Mouse (Mus musculus): ENCODE measurements around the gene Fbxo45. TPM values are rescaled to one million over a fixed set of nuclear protein-coding genes. Genes with fewer than 3 reads are reported as not detected.
A peak's percentile ranks its signal among the peaks of the same experiment; 100 is the strongest.
"Not testable (repeated sequence)": the region's sequence is repeated elsewhere in the genome, so short reads cannot be mapped to it uniquely, and the experiment has no call there.

Fbxo45 gene
- total and polyA plus RNA-seq, 3 experiments = 3.3 to 13.5 (median 10.8) TPM

DNA sequence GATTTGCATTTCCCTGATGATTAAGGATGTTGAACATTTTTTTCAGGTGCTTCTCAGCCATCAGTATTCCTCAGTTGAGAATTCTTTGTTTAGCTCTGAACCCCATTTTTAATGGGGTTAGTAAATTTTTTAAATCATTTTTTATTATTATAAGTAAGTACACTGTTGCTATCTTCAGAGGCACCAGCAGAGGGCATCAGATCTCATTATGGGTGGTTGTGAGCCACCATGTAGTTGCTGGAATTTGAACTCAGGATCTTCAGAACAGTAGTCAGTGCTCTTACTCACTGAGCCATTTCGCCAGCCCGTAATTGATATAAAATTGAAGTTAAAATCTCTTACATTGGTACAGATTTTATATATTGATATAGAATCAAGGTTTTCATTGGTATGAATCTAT lies 17.3 kb upstream of the Fbxo45 start:
- not testable (repeated sequence) for H3K9ac ChIP-seq (ENCODE audit: low read depth, low read length); H3K27ac ChIP-seq; H3K4me3 ChIP-seq; H3K79me2 ChIP-seq (replicated peaks; ENCODE audit: control insufficient read depth, insufficient read depth, low read length); H3K36me3 ChIP-seq (ENCODE audit: control insufficient read depth, insufficient read depth, low read length); DNase-seq; H3K27me3 ChIP-seq (ENCODE audit: control insufficient read depth, insufficient read depth, low read length); H3K4me1 ChIP-seq (ENCODE audit: control insufficient read depth, insufficient read depth, low read length)
- WGBS = 84% methylated on average over 2 of the region's 2 CpGs
- TF ChIP-seq CTCF (IDR thresholded peaks at IDR 0.05) = peak; percentile 76
- intact Hi-C loops (cut with DNase I) = loop anchor here (2.0 kb wide), 1 partner anchor 235 kb away; no protein-coding TSS in a partner anchor

DNA sequence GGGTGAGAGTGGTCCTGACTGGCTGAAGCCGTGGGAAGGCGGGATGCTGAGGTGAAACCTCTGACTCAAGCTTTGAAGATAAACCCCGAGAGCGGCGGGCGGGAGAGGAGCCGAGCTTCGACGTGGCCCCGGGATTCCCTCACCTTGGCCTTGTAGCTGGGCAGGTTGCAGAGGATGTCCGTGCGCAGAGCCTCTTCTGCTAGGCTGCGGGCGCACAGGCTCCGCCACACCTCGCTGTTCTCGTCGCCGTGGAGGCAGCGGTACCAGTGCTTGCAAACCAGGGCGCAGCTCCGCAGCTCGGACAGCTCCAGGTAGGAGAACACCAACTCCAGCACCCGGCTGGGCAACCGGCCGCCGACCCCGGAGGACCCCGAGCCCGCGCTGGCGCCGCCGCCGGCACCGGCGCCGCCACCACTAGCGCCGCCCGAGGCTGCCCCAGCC lies 587 bp downstream of the Fbxo45 start:
- peaks cover 8% of the 10 kb centered on the region for H3K36me3 ChIP-seq (ENCODE audit: control insufficient read depth, insufficient read depth, low read length)
- no peak for TF ChIP-seq CTCF (IDR thresholded peaks at IDR 0.05)
- no peak for TF ChIP-seq POLR2A (IDR thresholded peaks at IDR 0.05; ENCODE audit: insufficient read depth, low read depth, low read length)
- TF ChIP-seq EP300 (IDR thresholded peaks at IDR 0.05; ENCODE audit: insufficient read depth, low read depth, low read length) = no peak
- peaks cover 6% of the 10 kb centered on the region; the same call in 1 of the 2 replicates for H3K79me2 ChIP-seq (replicated peaks; ENCODE audit: control insufficient read depth, insufficient read depth, low read length)
- H3K9ac ChIP-seq (ENCODE audit: low read depth, low read length) = peak overlapping the region; percentile 75
- 4% methylated on average over 41 of the region's 41 CpGs for WGBS
- intact Hi-C loops (cut with DNase I) = loop anchor here (5.0 kb wide), 1 partner anchor 244 kb away; the partner anchor contains the start of gene Senp5
- H3K4me1 ChIP-seq (ENCODE audit: control insufficient read depth, insufficient read depth, low read length) = peaks cover 9% of the 10 kb centered on the region
- H3K27me3 ChIP-seq (ENCODE audit: control insufficient read depth, insufficient read depth, low read length) = no peaks in the 10 kb centered on the region
- H3K27ac ChIP-seq = peak overlapping the region; percentile 91
- no peak for DNase-seq
- H3K4me3 ChIP-seq = peak overlapping the region; percentile 78

DNA sequence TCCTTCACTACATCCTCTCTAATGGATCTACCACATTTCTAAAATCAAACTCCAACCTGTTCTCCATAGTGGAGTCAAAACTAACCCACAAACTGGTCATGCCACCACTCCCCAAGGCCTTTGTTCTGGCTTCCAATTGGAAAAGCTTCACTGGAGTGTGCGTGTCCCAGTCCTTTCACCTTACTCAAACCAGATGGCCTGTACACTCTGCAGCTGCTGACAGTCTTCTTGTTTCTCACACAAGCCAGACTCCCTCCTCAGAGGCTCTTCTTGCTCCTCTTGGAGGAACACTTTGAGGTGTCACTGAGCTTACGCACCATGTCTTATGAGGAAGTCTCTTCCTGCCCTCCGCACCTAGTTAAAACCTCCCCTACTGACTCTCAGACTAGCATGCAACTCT lies 3.1 kb downstream of the Fbxo45 start:
- H3K9ac ChIP-seq (ENCODE audit: low read depth, low read length) = no peak overlapping the region
- no peak for DNase-seq
- WGBS = 87% methylated on average over 3 of the region's 3 CpGs
- no peaks in the 10 kb centered on the region for H3K27me3 ChIP-seq (ENCODE audit: control insufficient read depth, insufficient read depth, low read length)
- H3K4me3 ChIP-seq = no peak overlapping the region
- intact Hi-C loops (cut with DNase I) = no loop called here
- H3K79me2 ChIP-seq (replicated peaks; ENCODE audit: control insufficient read depth, insufficient read depth, low read length) = peaks cover 5% of the 10 kb centered on the region; the same call in 1 of the 2 replicates
- TF ChIP-seq CTCF (IDR thresholded peaks at IDR 0.05) (no peak), EP300 (IDR thresholded peaks at IDR 0.05; ENCODE audit: insufficient read depth, low read depth, low read length) (no peak), POLR2A (IDR thresholded peaks at IDR 0.05; ENCODE audit: insufficient read depth, low read depth, low read length) (no peak)
- peaks cover 8% of the 10 kb centered on the region for H3K36me3 ChIP-seq (ENCODE audit: control insufficient read depth, insufficient read depth, low read length)
- no peak overlapping the region for H3K27ac ChIP-seq
- peaks cover 9% of the 10 kb centered on the region for H3K4me1 ChIP-seq (ENCODE audit: control insufficient read depth, insufficient read depth, low read length)

DNA sequence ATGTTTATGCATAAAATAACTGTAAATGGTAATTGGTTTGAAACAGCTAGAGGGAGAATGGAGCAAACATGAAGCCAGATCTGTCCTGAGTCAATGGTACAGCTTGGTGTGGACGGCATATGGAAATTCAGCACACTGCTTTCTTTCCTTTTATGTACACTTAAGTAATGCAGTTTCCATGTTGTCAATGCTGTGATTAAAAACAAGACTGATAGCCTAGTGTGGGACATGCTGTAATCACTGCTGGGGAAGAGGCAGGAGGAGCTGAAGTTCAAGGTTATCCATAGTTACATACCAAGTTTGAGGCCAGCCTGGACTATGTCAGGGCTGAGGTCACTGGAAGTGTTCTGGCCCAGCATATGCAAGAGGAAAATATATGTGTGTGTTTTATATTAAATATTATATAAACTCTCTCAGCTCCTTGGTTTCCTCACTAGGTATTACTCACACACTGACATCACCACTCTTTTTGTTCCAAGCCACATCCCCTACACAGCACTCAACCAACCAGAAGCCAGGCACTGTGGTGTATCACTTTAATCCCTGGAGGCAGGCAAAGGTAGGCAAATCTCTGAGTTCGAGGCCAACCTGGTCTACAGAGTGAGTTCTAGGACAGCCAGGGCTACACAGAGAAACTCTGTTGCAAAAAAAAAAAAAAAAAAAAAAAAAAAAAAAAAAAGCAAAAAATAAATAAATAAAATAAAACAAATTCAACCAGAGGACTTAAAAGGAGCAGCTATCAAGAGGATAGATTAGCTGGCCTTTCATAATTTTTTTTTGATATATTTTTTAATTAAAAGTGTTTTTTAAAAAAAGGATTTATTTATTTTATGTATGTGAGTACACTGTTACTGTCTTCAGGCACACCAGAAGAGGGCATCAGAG lies 7.3 kb downstream of the Fbxo45 start:
- peaks cover 7% of the 10 kb centered on the region for H3K36me3 ChIP-seq (ENCODE audit: control insufficient read depth, insufficient read depth, low read length)
- no peaks in the 10 kb centered on the region for H3K27me3 ChIP-seq (ENCODE audit: control insufficient read depth, insufficient read depth, low read length)
- no peak for DNase-seq
- no peak overlapping the region for H3K4me3 ChIP-seq
- H3K27ac ChIP-seq = no peak overlapping the region
- peaks cover 2% of the 10 kb centered on the region; the same call in 1 of the 2 replicates for H3K79me2 ChIP-seq (replicated peaks; ENCODE audit: control insufficient read depth, insufficient read depth, low read length)
- H3K4me1 ChIP-seq (ENCODE audit: control insufficient read depth, insufficient read depth, low read length) = peaks cover 1% of the 10 kb centered on the region
- H3K9ac ChIP-seq (ENCODE audit: low read depth, low read length) = no peak overlapping the region
- intact Hi-C loops (cut with DNase I) = loop anchor here (1.0 kb wide), 1 partner anchor 12 kb away; no protein-coding TSS in a partner anchor
- 78% methylated on average over 2 of the region's 2 CpGs for WGBS
- TF ChIP-seq POLR2A (IDR thresholded peaks at IDR 0.05; ENCODE audit: insufficient read depth, low read depth, low read length) = no peak
- TF ChIP-seq EP300 (IDR thresholded peaks at IDR 0.05; ENCODE audit: insufficient read depth, low read depth, low read length) = no peak
- TF ChIP-seq CTCF (IDR thresholded peaks at IDR 0.05) = no peak

DNA sequence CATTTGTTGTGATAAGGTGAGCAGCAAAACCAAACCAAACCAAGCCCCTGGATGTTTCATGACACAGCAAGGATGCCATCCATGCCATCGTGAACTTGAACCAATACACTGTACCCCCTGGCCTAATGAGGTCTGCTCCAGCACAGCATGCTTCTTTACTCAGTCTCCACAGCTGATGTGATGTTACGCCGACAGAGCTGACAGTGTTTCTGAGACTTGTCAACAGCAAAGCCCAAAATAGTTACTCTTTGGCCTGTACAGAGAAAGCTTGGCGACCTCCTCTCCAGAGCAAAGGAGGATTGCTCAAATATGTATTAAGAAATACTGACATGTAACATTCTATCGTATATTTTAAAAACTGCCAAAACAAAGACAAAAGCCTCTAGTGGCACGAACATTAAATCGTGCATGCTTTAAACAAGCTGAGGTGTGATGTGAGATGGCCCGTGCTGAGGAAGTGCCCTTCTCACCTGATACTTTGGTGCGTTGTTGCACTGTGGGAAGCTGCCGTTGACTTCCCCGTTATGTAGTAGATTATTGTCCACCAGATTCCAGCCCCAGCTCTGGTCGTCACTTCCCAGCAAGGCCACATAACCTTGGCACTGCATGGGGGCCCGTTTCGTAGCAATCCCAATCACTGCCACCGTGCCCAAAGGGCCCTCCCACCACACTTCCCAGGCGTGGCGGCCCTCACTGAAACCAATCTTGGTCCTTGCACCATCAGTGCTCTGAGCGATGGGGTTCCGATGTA lies 8.9 kb downstream of the Fbxo45 start:
- Histone ChIP-seq H3K9ac (ENCODE audit: low read depth, low read length) (no peak overlapping the region), H3K36me3 (ENCODE audit: control insufficient read depth, insufficient read depth, low read length) (peaks cover 7% of the 10 kb centered on the region), H3K4me1 (ENCODE audit: control insufficient read depth, insufficient read depth, low read length) (no peaks in the 10 kb centered on the region; the same call in none of the 2 replicates), H3K27me3 (ENCODE audit: control insufficient read depth, insufficient read depth, low read length) (no peaks in the 10 kb centered on the region), H3K27ac (peak overlapping the region; percentile 66), H3K79me2 (replicated peaks; ENCODE audit: control insufficient read depth, insufficient read depth, low read length) (no peaks in the 10 kb centered on the region), H3K4me3 (no peak overlapping the region)
- intact Hi-C loops (cut with DNase I) = no loop called here
- TF ChIP-seq CTCF (IDR thresholded peaks at IDR 0.05) (no peak), EP300 (IDR thresholded peaks at IDR 0.05; ENCODE audit: insufficient read depth, low read depth, low read length) (0 out of 2 replicates have a peak, but pooled peaks have one; percentile 29), POLR2A (IDR thresholded peaks at IDR 0.05; ENCODE audit: insufficient read depth, low read depth, low read length) (no peak)
- WGBS = 56% methylated on average over 19 of the region's 19 CpGs
- DNase-seq = peak in 1 of 2 experiments; percentile 47

DNA sequence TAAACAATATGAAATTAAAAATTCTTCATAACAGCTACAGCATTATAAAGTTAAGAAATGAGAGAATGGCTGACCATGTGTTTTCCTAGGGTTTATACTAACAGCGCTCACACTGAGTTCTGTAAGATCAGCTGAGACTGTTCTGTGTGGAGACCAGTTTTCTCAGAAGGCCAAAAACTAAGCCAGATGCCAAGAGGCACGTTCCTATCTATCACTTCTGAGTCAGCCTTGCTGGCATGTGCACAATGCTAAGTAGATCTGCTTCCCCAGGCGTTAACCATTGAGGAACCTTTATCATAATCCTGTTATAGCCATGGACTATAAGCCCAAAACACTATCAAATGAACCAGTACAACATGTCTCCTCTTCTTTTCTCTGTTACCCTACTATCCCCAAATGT lies 14.9 kb downstream of the Fbxo45 start:
- H3K36me3 ChIP-seq (ENCODE audit: control insufficient read depth, insufficient read depth, low read length); H3K79me2 ChIP-seq (replicated peaks; ENCODE audit: control insufficient read depth, insufficient read depth, low read length); H3K9ac ChIP-seq (ENCODE audit: low read depth, low read length); intact Hi-C loops (cut with DNase I); H3K27me3 ChIP-seq (ENCODE audit: control insufficient read depth, insufficient read depth, low read length); H3K4me3 ChIP-seq; H3K4me1 ChIP-seq (ENCODE audit: control insufficient read depth, insufficient read depth, low read length): not testable (repeated sequence)
- H3K27ac ChIP-seq = peak overlapping the region; percentile 34
- WGBS = 32% methylated on average over 3 of the region's 3 CpGs
- DNase-seq = peak in 1 of 2 experiments; percentile 36
